Mouse (Mus musculus) MEL (cell line): Measurements from ENCODE around the gene Pard3b.

Experiments
- CTCF ChIP-seq, 3 experiments: IDR thresholded peaks in 2 of 3; conservative IDR thresholded peaks in 1 of 3; 2 replicates each; pipeline ENCODE4 v1.5.1; 2011 to 2012; ENCODE audit warnings: low read length in 3 of 3, low read depth in 2 of 3, mild to moderate bottlenecking in 2 of 3, improper control_type of control experiment in 1 of 3, inconsistent platforms in 1 of 3, mixed read lengths in 1 of 3, moderate library complexity in 1 of 3; ENCODE audit not compliant: control insufficient read depth in 1 of 3, insufficient read depth in 1 of 3, poor library complexity in 1 of 3, severe bottlenecking in 1 of 3
- GABPA ChIP-seq: IDR thresholded peaks from 2 replicates; pipeline ENCODE4 v1.6.1; 2012; ENCODE audit warnings: low read depth, mild to moderate bottlenecking, inconsistent platforms, low read length, improper control_type of control experiment, moderate library complexity
- HCFC1 ChIP-seq: IDR thresholded peaks from 2 replicates; pipeline ENCODE4 v1.6.1; 2012; ENCODE audit warnings: low read depth, mild to moderate bottlenecking, inconsistent platforms, low read length, improper control_type of control experiment, moderate library complexity
- MAX ChIP-seq: IDR thresholded peaks from 2 replicates; pipeline ENCODE4 v1.6.1; 2011; ENCODE audit warnings: low read length, improper control_type of control experiment
- MXI1 ChIP-seq: IDR thresholded peaks from 2 replicates; pipeline ENCODE4 v1.6.1; 2011; ENCODE audit warnings: mild to moderate bottlenecking, low read depth, low read length, improper control_type of control experiment
- NELFE ChIP-seq: IDR thresholded peaks from 2 replicates; pipeline ENCODE4 v1.6.1; 2011; ENCODE audit warnings: low read depth, low read length, improper control_type of control experiment
- POLR2A ChIP-seq, 2 experiments: IDR thresholded peaks; 2 replicates each; pipeline ENCODE4 v1.6.1; 2011 to 2012; ENCODE audit warnings: low read length in 2 of 2, mild to moderate bottlenecking in 2 of 2, control low read depth in 1 of 2, improper control_type of control experiment in 1 of 2, low read depth in 1 of 2, moderate library complexity in 1 of 2; ENCODE audit not compliant: control insufficient read depth in 1 of 2, insufficient read depth in 1 of 2, poor library complexity in 1 of 2
- SMC3 ChIP-seq: IDR thresholded peaks from 2 replicates; pipeline ENCODE4 v1.6.1; 2011; ENCODE audit warnings: low read depth, low read length, improper control_type of control experiment

GRCm38 (mm10) chr1:62348371-62348770, 709.7 kb downstream of the Pard3b start:
- TF ChIP-seq NELFE, result no peak
- TF ChIP-seq POLR2A (IDR thresholded peaks at IDR 0.05; ENCODE audit: control insufficient read depth in 1 of 2, insufficient read depth in 1 of 2, low read depth in 1 of 2, low read length in 2 of 2, poor library complexity in 1 of 2), result no peak
- no peak for TF ChIP-seq GABPA
- no peak for TF ChIP-seq HCFC1
- TF ChIP-seq MXI1, result no peak
- no peak for TF ChIP-seq MAX
- no peak for TF ChIP-seq SMC3
- TF ChIP-seq CTCF (IDR thresholded peaks at IDR 0.05 in 2 of 3, conservative IDR thresholded peaks at IDR 0.05 in 1 of 3; ENCODE audit: control insufficient read depth in 1 of 3, insufficient read depth in 1 of 3, low read depth in 2 of 3, low read length in 3 of 3, poor library complexity in 1 of 3, severe bottlenecking in 1 of 3), result no peak
